Mouse (Mus musculus) CH12.LX (cell line): ENCODE results near the gene Plxnb3. TPM values are rescaled to one million over a fixed set of nuclear protein-coding genes. Genes with fewer than 3 reads are reported as not detected.
A peak's percentile ranks its signal among the peaks of the same experiment; 100 is the strongest.
"Not testable (repeated sequence)": the region's sequence is repeated elsewhere in the genome, so short reads cannot be mapped to it uniquely, and the experiment has no call there.

Experiments used
- DNase-seq: peaks from one replicate; pipeline ENCODE4 v3.0.0-alpha.2; 2013; ENCODE audit errors: extremely low read depth
- H3K27ac ChIP-seq: 2 replicates; pipeline ENCODE4 v1.5.1; 2012; ENCODE audit warnings: low read depth, mild to moderate bottlenecking, control low read depth, moderate library complexity; ENCODE audit not compliant: insufficient read depth
- H3K27me3 ChIP-seq: replicated peaks from 2 replicates; pipeline ENCODE3; 2012; ENCODE audit warnings: inconsistent platforms
- H3K36me3 ChIP-seq, 2 experiments: replicated peaks in 1 of 2; 2 replicates each; pipeline versions ENCODE3 to v1.6.1; 2012; ENCODE audit warnings: inconsistent platforms in 1 of 2, low read length in 1 of 2, mild to moderate bottlenecking in 1 of 2, mixed read lengths in 1 of 2, moderate library complexity in 1 of 2; ENCODE audit not compliant: control insufficient read depth in 1 of 2, insufficient read depth in 1 of 2
- H3K4me1 ChIP-seq, 2 experiments: 2 replicates each; pipeline ENCODE4 v1.6.1; 2012; ENCODE audit warnings: inconsistent platforms in 1 of 2, moderate library complexity in 1 of 2; ENCODE audit not compliant: insufficient read depth in 2 of 2, control insufficient read depth in 1 of 2
- H3K4me2 ChIP-seq: 2 replicates; pipeline ENCODE4 v1.6.1; 2012; ENCODE audit warnings: low read depth, mild to moderate bottlenecking, control low read depth; ENCODE audit not compliant: poor library complexity, insufficient read depth, severe bottlenecking
- H3K4me3 ChIP-seq, 3 experiments: fragments of 150-350 bp in 1 of 3; sonication (generic) in 1 of 3; replicated peaks in 1 of 3; 2 replicates each; pipeline versions ENCODE3 to v1.5.1; 2011 to 2012; ENCODE audit warnings: low read depth in 2 of 3, low read length in 2 of 3, mild to moderate bottlenecking in 2 of 3, moderate library complexity in 2 of 3, control low read depth in 1 of 3, improper control_type of control experiment in 1 of 3, inconsistent platforms in 1 of 3, mixed read lengths in 1 of 3; ENCODE audit not compliant: poor library complexity in 1 of 3
- H3K79me2 ChIP-seq: replicated peaks from 2 replicates; pipeline ENCODE4 v1.6.1; 2012; ENCODE audit warnings: mild to moderate bottlenecking, moderate library complexity; ENCODE audit not compliant: control insufficient read depth, poor library complexity, insufficient read depth, severe bottlenecking; ENCODE audit errors: extremely low read depth
- H3K9ac ChIP-seq: 2 replicates; pipeline ENCODE4 v1.6.1; 2012; ENCODE audit warnings: low read depth, mild to moderate bottlenecking, control low read depth, moderate library complexity; ENCODE audit not compliant: insufficient read depth
- H3K9me3 ChIP-seq: replicated peaks from 2 replicates; pipeline ENCODE3; 2012; ENCODE audit warnings: low read length, inconsistent platforms, mixed read lengths
- BHLHE40 ChIP-seq: IDR thresholded peaks from 2 replicates; pipeline ENCODE4 v1.6.1; 2011; ENCODE audit warnings: mild to moderate bottlenecking, low read depth, low read length, improper control_type of control experiment
- CHD2 ChIP-seq: IDR thresholded peaks from 2 replicates; pipeline ENCODE4 v1.6.1; 2011; ENCODE audit warnings: low read length, improper control_type of control experiment
- CTCF ChIP-seq, 2 experiments: IDR thresholded peaks in 1 of 2; conservative IDR thresholded peaks in 1 of 2; 2 replicates each; pipeline ENCODE4 v1.5.1; 2011 to 2012; ENCODE audit warnings: low read depth in 2 of 2, low read length in 2 of 2, improper control_type of control experiment in 1 of 2, inconsistent platforms in 1 of 2, mild to moderate bottlenecking in 1 of 2, moderate library complexity in 1 of 2
- E2F4 ChIP-seq: IDR thresholded peaks from 2 replicates; pipeline ENCODE4 v1.6.1; 2011; ENCODE audit warnings: low read depth, low read length, improper control_type of control experiment; ENCODE audit not compliant: insufficient replicate concordance
- EP300 ChIP-seq: IDR thresholded peaks from 2 replicates; pipeline ENCODE4 v1.6.1; 2011; ENCODE audit warnings: low read length, improper control_type of control experiment
- HCFC1 ChIP-seq: IDR thresholded peaks from 2 replicates; pipeline ENCODE4 v1.6.1; 2012; ENCODE audit warnings: low read depth, mild to moderate bottlenecking, inconsistent platforms, low read length, improper control_type of control experiment
- MAX ChIP-seq: IDR thresholded peaks from 2 replicates; pipeline ENCODE4 v1.6.1; 2011; ENCODE audit warnings: low read length, improper control_type of control experiment
- MXI1 ChIP-seq: IDR thresholded peaks from 2 replicates; pipeline ENCODE4 v1.6.1; 2011; ENCODE audit warnings: mild to moderate bottlenecking, low read depth, low read length, improper control_type of control experiment
- NELFE ChIP-seq: IDR thresholded peaks from 2 replicates; pipeline ENCODE4 v1.6.1; 2011; ENCODE audit warnings: low read depth, low read length, improper control_type of control experiment
- NRF1 ChIP-seq: IDR thresholded peaks from 2 replicates; pipeline ENCODE4 v1.6.1; 2014; ENCODE audit warnings: low read depth, mild to moderate bottlenecking, inconsistent platforms, low read length, improper control_type of control experiment, moderate library complexity
- POLR2A ChIP-seq: IDR thresholded peaks from 2 replicates; pipeline ENCODE4 v1.6.1; 2011; ENCODE audit warnings: low read depth, mild to moderate bottlenecking, improper control_type of control experiment, low read length
- RAD21 ChIP-seq: IDR thresholded peaks from 2 replicates; pipeline ENCODE4 v1.6.1; 2011; ENCODE audit warnings: low read depth, mild to moderate bottlenecking, low read length, improper control_type of control experiment, moderate library complexity
- RCOR1 ChIP-seq: conservative IDR thresholded peaks from 2 replicates; pipeline ENCODE4 v1.6.1; 2012; ENCODE audit warnings: low read depth, mild to moderate bottlenecking, inconsistent platforms, low read length, improper control_type of control experiment
- SIN3A ChIP-seq: IDR thresholded peaks from 2 replicates; pipeline ENCODE4 v1.6.1; 2012; ENCODE audit warnings: low read length, improper control_type of control experiment, inconsistent platforms
- SMC3 ChIP-seq: IDR thresholded peaks from 2 replicates; pipeline ENCODE4 v1.6.1; 2011; ENCODE audit warnings: low read depth, low read length, improper control_type of control experiment
- TCF12 ChIP-seq: IDR thresholded peaks from 2 replicates; pipeline ENCODE4 v1.6.1; 2014; ENCODE audit warnings: low read depth, mild to moderate bottlenecking, inconsistent platforms, low read length, improper control_type of control experiment
- UBTF ChIP-seq: IDR thresholded peaks from 2 replicates; pipeline ENCODE4 v1.6.1; 2012; ENCODE audit warnings: low read depth, mild to moderate bottlenecking, inconsistent platforms, low read length, improper control_type of control experiment, moderate library complexity
- USF1 ChIP-seq: IDR thresholded peaks from 2 replicates; pipeline ENCODE4 v1.6.1; 2014; ENCODE audit warnings: low read depth, mild to moderate bottlenecking, inconsistent platforms, low read length, improper control_type of control experiment
- USF2 ChIP-seq: conservative IDR thresholded peaks from 2 replicates; pipeline ENCODE4 v1.6.1; 2011; ENCODE audit warnings: low read depth, low read length, improper control_type of control experiment
- ZKSCAN1 ChIP-seq: IDR thresholded peaks from 2 replicates; pipeline ENCODE4 v1.6.1; 2012; ENCODE audit warnings: low read depth, inconsistent platforms, low read length, improper control_type of control experiment, borderline replicate concordance
- ZMIZ1 ChIP-seq: IDR thresholded peaks from 2 replicates; pipeline ENCODE4 v1.6.1; 2012; ENCODE audit warnings: low read depth, mild to moderate bottlenecking, inconsistent platforms, low read length, improper control_type of control experiment
- dilution Hi-C: fragments of 300-500 bp; cut with MboI; formaldehyde crosslinking; loops from 2 replicates; pipeline ENCODE4 v1.14.3; 2020; ENCODE audit warnings: low sequenced_read_pairs; ENCODE audit not compliant: extremely low pct_unique_long_range_greater_than_20kb, extremely low pct_ligation_motif_present
- in situ Hi-C: fragments of 300-500 bp; cut with MboI; formaldehyde crosslinking; loops from 3 replicates; pipeline ENCODE4 v1.14.3; 2019; ENCODE audit warnings: low sequenced_read_pairs, low pct_ligation_motif_present, low pct_unique_long_range_greater_than_20kb, mixed read lengths
- polyA plus RNA-seq: library from polyadenylated mRNA; unstranded; fragments of >175 nt; gene quantifications from 2 replicates; pipeline ENCODE4 v1.2.1, GENCODE M21; 2012; ENCODE audit warnings: low read depth; ENCODE audit not compliant: insufficient read length
- total RNA-seq, 2 experiments: library from RNA; depleted of rRNA; stranded (reverse); fragments of 300-350 nt in 1 of 2; fragments of >200 nt in 1 of 2; gene quantifications; 2 replicates each; pipeline ENCODE4 v1.2.3; 2012 to 2014

Gene Plxnb3
- total and polyA plus RNA-seq, 3 experiments: 0.28 to 0.76 (median 0.59) TPM

DNA sequence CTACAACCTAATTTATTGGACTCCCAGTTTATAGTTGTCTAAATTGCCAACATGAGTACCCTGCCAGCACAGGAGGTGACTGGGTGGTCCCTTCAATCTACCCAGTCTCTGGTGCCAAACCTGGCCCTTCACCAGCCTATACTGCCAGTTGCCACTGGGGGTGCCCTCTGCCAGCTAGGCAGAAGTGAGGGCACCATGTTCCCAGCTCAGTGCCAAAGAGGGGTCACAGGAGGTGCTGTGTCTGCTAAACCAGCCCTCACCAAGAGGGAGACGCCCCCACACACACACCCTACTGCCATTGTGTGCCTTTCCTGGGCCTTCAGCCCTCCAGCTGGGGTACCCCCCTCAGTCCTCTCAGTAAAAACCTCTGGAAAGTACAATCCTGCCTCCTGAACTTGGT lies 18.7 kb upstream of the Plxnb3 start:
- dilution Hi-C loops: no loop called here
- Histone ChIP-seq H3K4me1 (no peaks in the 10 kb centered on the region), H3K36me3 (peaks cover 4 to 30% of the 10 kb centered on the region in 2 experiments), H3K4me2 (no peak overlapping the region), H3K9me3 (no peaks in the 10 kb centered on the region), H3K79me2 (no peaks in the 10 kb centered on the region), H3K9ac (no peak overlapping the region), H3K4me3 (no peak overlapping the region), H3K27ac (no peak overlapping the region), H3K27me3 (no peaks in the 10 kb centered on the region)
- DNase-seq: no peak
- no peak for TF ChIP-seq TCF12
- no peak for TF ChIP-seq BHLHE40
- TF ChIP-seq CTCF (conservative IDR thresholded peaks at IDR 0.05 in 1 of 2, IDR thresholded peaks at IDR 0.05 in 1 of 2; ENCODE audit: low read depth in 2 of 2, low read length in 2 of 2): peak in 1 of 2 experiments; percentile 34; a peak in 2 of 4 replicates
- TF ChIP-seq NRF1: no peak
- TF ChIP-seq RAD21: peak; percentile 25
- TF ChIP-seq SIN3A: no peak
- in situ Hi-C loops: no loop called here

DNA sequence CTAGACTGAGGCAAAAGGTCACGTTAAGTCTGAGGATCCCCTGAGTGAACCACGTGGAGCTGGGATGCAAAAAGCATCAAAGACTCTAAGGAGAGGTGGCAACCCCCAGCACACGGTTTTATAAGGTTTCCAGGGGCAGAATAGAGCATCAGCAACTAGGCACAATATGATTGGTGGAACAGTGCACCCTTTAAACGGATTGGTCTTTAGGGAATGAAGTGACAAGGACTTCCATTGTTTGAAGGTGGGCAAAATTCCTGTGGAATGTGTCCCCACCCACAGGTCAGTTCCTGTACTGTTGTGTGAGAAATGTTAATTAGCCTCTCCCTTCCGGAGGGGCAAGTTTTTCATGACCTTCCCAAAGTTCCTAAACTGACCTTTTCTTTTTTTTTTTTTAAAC lies 17.7 kb upstream of the Plxnb3 start:
- in situ Hi-C loops (no loop called here), dilution Hi-C loops (no loop called here)

DNA sequence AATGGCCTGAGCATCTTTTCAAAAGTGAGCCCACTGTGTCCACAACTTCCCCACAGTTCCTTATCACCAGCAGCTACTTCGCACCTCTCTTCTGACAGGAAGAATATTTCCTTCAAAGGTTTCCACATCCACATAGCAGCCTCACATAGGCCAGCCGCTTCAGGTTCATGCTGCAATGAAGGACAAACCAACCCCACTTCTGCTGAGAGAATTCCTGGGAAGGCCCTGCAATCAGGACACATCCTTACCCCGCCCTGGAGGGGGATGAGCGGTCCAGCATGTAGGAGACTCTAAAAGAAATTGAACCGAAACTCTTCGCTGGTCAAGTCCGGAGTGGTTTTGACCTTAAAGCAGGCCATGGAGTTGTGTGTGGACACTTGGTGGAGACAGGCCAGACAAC lies 17.0 kb upstream of the Plxnb3 start:
- DNase-seq, H3K4me1 ChIP-seq, H3K9me3 ChIP-seq, H3K4me3 ChIP-seq, dilution Hi-C loops, H3K27me3 ChIP-seq, H3K27ac ChIP-seq, H3K4me2 ChIP-seq, H3K79me2 ChIP-seq, H3K9ac ChIP-seq, in situ Hi-C loops: not testable (repeated sequence)
- peaks cover 4 to 17% of the 10 kb centered on the region in 2 experiments for H3K36me3 ChIP-seq

More for the DNA sequence above, 17.7 kb upstream of the Plxnb3 start:
- Histone ChIP-seq H3K27ac (no peak overlapping the region), H3K27me3 (no peaks in the 10 kb centered on the region), H3K4me3 (no peak overlapping the region), H3K36me3 (peaks cover 4 to 24% of the 10 kb centered on the region in 2 experiments), H3K9me3 (no peaks in the 10 kb centered on the region), H3K9ac (no peak overlapping the region), H3K79me2 (no peaks in the 10 kb centered on the region), H3K4me2 (no peak overlapping the region), H3K4me1 (no peaks in the 10 kb centered on the region)
- no peak for DNase-seq
- no peak for TF ChIP-seq TCF12
- no peak for TF ChIP-seq RCOR1
- TF ChIP-seq POLR2A: no peak
- no peak for TF ChIP-seq CHD2
- TF ChIP-seq MAX: no peak
- TF ChIP-seq UBTF: no peak
- TF ChIP-seq SMC3: no peak
- TF ChIP-seq E2F4: no peak
- no peak for TF ChIP-seq BHLHE40
- no peak for TF ChIP-seq EP300
- TF ChIP-seq ZMIZ1: no peak
- TF ChIP-seq ZKSCAN1: no peak
- no peak for TF ChIP-seq MXI1
- TF ChIP-seq USF1: no peak
- no peak for TF ChIP-seq NELFE
- no peak for TF ChIP-seq NRF1
- no peak for TF ChIP-seq HCFC1
- TF ChIP-seq USF2: no peak
